Mouse (Mus musculus): Measurements from ENCODE around the gene Foxn3. TPM values are rescaled to one million over a fixed set of nuclear protein-coding genes. Genes with fewer than 3 reads are reported as not detected.

Foxn3 gene
- polyA plus RNA-seq, 1 experiment = 5.8 TPM

DNA sequence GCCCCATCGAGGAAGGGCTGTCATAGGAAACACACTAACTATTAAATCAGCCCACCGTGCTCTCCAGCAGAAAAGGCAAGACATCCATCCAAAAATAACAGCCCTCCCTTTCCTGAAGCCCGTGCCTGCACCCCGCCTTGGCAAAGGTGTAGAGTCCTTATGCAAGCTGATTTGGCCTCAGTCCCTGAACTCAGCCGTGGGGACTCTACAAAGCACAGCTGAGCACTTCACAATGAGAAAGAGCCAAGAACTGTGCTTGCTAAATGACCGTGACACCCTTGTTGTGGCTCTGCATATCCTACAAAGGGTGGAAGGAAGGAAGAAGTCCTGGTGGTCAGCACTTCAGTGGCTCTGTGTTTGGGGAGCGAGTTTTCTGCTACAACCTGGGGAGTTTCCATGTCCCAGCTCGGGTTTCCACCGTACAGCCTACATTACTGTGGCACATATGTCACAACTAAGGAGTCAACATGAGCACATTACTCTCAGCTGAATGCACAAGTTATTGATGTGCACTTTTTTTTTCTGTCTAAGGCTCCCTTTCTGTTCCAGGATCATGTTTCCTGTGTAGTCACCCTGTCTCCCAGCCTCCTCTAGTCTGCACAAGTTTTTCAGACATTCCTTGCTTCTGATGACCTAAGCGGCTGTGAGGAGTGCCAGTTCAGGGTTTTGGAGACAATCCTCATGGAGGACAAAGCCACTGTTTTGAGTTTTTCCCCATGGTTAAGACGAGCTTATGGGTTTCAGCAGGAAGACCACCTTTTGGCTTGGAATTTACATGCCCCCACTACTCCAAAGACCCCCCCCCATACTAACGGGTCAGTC, 226.8 kb downstream of the Foxn3 start:
- Histone ChIP-seq H3ac (ENCODE audit: control insufficient read depth, insufficient read length) (no peak overlapping the region), H3K4me3 (no peak overlapping the region), H3K27me3 (ENCODE audit: control insufficient read depth, insufficient read depth, insufficient read length) (no peaks in the 10 kb centered on the region), H3K79me2 (ENCODE audit: control insufficient read depth, insufficient read depth) (no peaks in the 10 kb centered on the region), H3K4me2 (ENCODE audit: low read depth) (peak overlapping the region; percentile 62), H3K36me3 (ENCODE audit: control insufficient read depth, insufficient read depth) (no peaks in the 10 kb centered on the region)
- TF ChIP-seq SRF (IDR thresholded peaks at IDR 0.05; ENCODE audit: control insufficient read depth, insufficient read length, low read depth) = no peak
- no peak for TF ChIP-seq TCF3 (IDR thresholded peaks at IDR 0.05; ENCODE audit: insufficient read length, low read depth)
- no peak for TF ChIP-seq E2F4 (IDR thresholded peaks at IDR 0.05; ENCODE audit: insufficient read depth)
- TF ChIP-seq MYOD1 (IDR thresholded peaks at IDR 0.05; ENCODE audit: control insufficient read depth in 1 of 3, insufficient read length in 2 of 3, low read depth in 2 of 3) = no peak
- TF ChIP-seq CEBPB (IDR thresholded peaks at IDR 0.05; ENCODE audit: insufficient read depth, poor library complexity, severe bottlenecking) = no peak
- TF ChIP-seq POLR2A (IDR thresholded peaks at IDR 0.05; ENCODE audit: insufficient read length, low read depth) = no peak
- TF ChIP-seq MYOG (IDR thresholded peaks at IDR 0.05; ENCODE audit: control insufficient read depth in 1 of 3, insufficient read depth in 1 of 3, insufficient read length in 2 of 3, low read depth in 2 of 3) = no peak
- no peak for TF ChIP-seq REST (IDR thresholded peaks at IDR 0.05; ENCODE audit: insufficient read depth, insufficient read length)
- no peak for TF ChIP-seq USF1 (IDR thresholded peaks at IDR 0.05; ENCODE audit: low read depth)
- TF ChIP-seq MAX (IDR thresholded peaks at IDR 0.05; ENCODE audit: low read depth) = no peak
- TF ChIP-seq POLR2AphosphoS2 (IDR thresholded peaks at IDR 0.05; ENCODE audit: insufficient read length, low read depth) = no peak
- no peak for TF ChIP-seq TCF12 (IDR thresholded peaks at IDR 0.05; ENCODE audit: insufficient read depth, poor library complexity, severe bottlenecking)

DNA sequence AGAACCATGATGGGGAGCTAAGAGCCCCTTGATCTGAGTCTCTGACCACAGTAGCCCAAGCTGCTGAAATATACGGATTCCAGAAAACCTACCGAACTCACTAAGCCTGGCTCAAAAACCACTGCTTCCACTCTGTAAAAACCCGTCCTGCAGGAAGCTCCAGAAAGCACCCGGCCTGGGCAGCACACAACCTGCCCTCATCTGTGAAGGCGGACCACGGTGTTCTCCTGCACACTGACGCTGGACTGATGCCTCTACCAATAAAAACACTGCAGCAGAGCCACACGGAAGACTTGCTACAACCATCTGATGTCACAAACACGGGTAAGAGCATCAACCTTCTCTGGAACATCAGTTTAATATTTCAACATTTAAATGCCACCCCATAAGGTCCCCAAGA, 227.8 kb downstream of the Foxn3 start:
- H3K27me3 ChIP-seq (ENCODE audit: control insufficient read depth, insufficient read depth, insufficient read length) = no peaks in the 10 kb centered on the region
- no peak overlapping the region for H3K4me2 ChIP-seq (ENCODE audit: low read depth)
- no peak overlapping the region for H3ac ChIP-seq (ENCODE audit: control insufficient read depth, insufficient read length)
- no peak overlapping the region for H3K4me3 ChIP-seq
- no peaks in the 10 kb centered on the region for H3K79me2 ChIP-seq (ENCODE audit: control insufficient read depth, insufficient read depth)
- TF ChIP-seq MYOD1 (IDR thresholded peaks at IDR 0.05; ENCODE audit: control insufficient read depth in 1 of 3, insufficient read length in 2 of 3, low read depth in 2 of 3) = no peak
- no peak for TF ChIP-seq USF1 (IDR thresholded peaks at IDR 0.05; ENCODE audit: low read depth)
- no peak for TF ChIP-seq TCF3 (IDR thresholded peaks at IDR 0.05; ENCODE audit: insufficient read length, low read depth)
- TF ChIP-seq POLR2A (IDR thresholded peaks at IDR 0.05; ENCODE audit: insufficient read length, low read depth) = no peak
- no peak for TF ChIP-seq MAX (IDR thresholded peaks at IDR 0.05; ENCODE audit: low read depth)
- TF ChIP-seq MYOG (IDR thresholded peaks at IDR 0.05; ENCODE audit: control insufficient read depth in 1 of 3, insufficient read depth in 1 of 3, insufficient read length in 2 of 3, low read depth in 2 of 3) = no peak
- no peak for TF ChIP-seq CEBPB (IDR thresholded peaks at IDR 0.05; ENCODE audit: insufficient read depth, poor library complexity, severe bottlenecking)
- no peaks in the 10 kb centered on the region for H3K36me3 ChIP-seq (ENCODE audit: control insufficient read depth, insufficient read depth)

DNA sequence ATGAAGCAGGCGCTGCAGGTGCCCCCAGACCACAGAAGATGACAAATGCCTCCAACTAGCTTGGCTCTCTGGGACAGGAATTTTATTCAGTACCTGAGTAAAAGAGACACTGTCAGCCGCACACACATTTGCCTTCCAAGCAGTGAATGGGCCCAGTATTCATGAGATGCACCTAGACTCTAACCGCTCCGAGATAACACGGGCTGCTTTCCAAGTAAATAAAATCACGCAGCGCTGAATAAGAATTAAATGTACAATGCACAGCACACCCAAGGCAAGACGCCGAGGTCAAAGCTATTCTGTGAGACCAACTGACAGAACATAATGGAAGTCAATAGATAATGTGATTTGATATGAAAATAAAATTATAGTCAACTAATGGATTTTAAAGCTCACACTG, 229.4 kb downstream of the Foxn3 start:
- H3K36me3 ChIP-seq (ENCODE audit: control insufficient read depth, insufficient read depth) = no peaks in the 10 kb centered on the region
- H3K27me3 ChIP-seq (ENCODE audit: control insufficient read depth, insufficient read depth, insufficient read length) = no peaks in the 10 kb centered on the region
- H3K4me3 ChIP-seq = no peak overlapping the region
- no peak overlapping the region for H3ac ChIP-seq (ENCODE audit: control insufficient read depth, insufficient read length)
- TF ChIP-seq TCF3 (IDR thresholded peaks at IDR 0.05; ENCODE audit: insufficient read length, low read depth) = no peak
- no peak for TF ChIP-seq POLR2A (IDR thresholded peaks at IDR 0.05; ENCODE audit: insufficient read length, low read depth)
- TF ChIP-seq MYOD1 (IDR thresholded peaks at IDR 0.05; ENCODE audit: control insufficient read depth in 1 of 3, insufficient read length in 2 of 3, low read depth in 2 of 3) = no peak
- TF ChIP-seq CEBPB (IDR thresholded peaks at IDR 0.05; ENCODE audit: insufficient read depth, poor library complexity, severe bottlenecking) = no peak
- TF ChIP-seq POLR2AphosphoS2 (IDR thresholded peaks at IDR 0.05; ENCODE audit: insufficient read length, low read depth) = no peak
- TF ChIP-seq REST (IDR thresholded peaks at IDR 0.05; ENCODE audit: insufficient read depth, insufficient read length) = no peak
- TF ChIP-seq USF1 (IDR thresholded peaks at IDR 0.05; ENCODE audit: low read depth) = no peak
- TF ChIP-seq TCF12 (IDR thresholded peaks at IDR 0.05; ENCODE audit: insufficient read depth, poor library complexity, severe bottlenecking) = no peak
- no peak for TF ChIP-seq MAX (IDR thresholded peaks at IDR 0.05; ENCODE audit: low read depth)
- TF ChIP-seq E2F4 (IDR thresholded peaks at IDR 0.05; ENCODE audit: insufficient read depth) = no peak
- TF ChIP-seq SRF (IDR thresholded peaks at IDR 0.05; ENCODE audit: control insufficient read depth, insufficient read length, low read depth) = no peak
- TF ChIP-seq MYOG (IDR thresholded peaks at IDR 0.05; ENCODE audit: control insufficient read depth in 1 of 3, insufficient read depth in 1 of 3, insufficient read length in 2 of 3, low read depth in 2 of 3) = no peak
- no peak overlapping the region for H3K4me2 ChIP-seq (ENCODE audit: low read depth)
- no peaks in the 10 kb centered on the region for H3K79me2 ChIP-seq (ENCODE audit: control insufficient read depth, insufficient read depth)

DNA sequence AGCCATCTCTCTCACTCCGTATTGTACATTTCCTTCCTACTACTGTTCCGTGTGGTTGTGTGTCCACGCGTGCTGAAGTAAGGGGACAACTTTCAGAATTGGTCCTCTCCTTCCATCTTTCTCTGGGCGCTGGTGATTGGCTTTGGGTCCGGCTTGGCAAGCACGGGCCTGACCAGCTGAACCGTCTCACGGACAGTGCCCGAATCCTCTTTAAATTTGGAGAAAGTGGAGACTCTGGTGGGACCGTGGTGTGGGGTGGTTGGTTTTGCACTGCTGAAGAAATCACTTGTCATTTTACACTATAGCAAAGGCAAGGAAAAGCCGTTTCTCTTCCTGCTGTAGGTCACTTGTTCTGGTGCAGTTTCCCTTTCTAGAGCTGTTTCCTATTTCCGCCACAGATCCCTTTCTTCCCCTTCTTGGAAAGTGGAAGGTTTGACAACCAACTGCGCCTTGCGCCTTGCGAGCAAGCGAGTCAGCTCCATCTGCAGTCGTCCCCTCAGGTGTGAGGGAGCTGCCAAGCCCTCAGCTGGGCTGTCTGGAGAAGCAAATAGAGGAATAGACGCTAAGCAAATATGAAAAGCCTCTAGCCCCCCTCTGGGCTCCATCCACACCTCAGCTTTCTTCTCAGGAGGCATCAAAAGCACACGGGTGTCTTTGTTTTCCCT, 229.9 kb downstream of the Foxn3 start:
- Histone ChIP-seq H3K79me2 (ENCODE audit: control insufficient read depth, insufficient read depth) (no peaks in the 10 kb centered on the region), H3K36me3 (ENCODE audit: control insufficient read depth, insufficient read depth) (no peaks in the 10 kb centered on the region), H3K4me2 (ENCODE audit: low read depth) (no peak overlapping the region), H3ac (ENCODE audit: control insufficient read depth, insufficient read length) (no peak overlapping the region), H3K27me3 (ENCODE audit: control insufficient read depth, insufficient read depth, insufficient read length) (no peaks in the 10 kb centered on the region), H3K4me3 (no peak overlapping the region)
- TF ChIP-seq REST (IDR thresholded peaks at IDR 0.05; ENCODE audit: insufficient read depth, insufficient read length) = no peak
- TF ChIP-seq POLR2AphosphoS2 (IDR thresholded peaks at IDR 0.05; ENCODE audit: insufficient read length, low read depth) = no peak

All from myocyte (in vitro differentiated cells).